Mouse (Mus musculus) myocyte (in vitro differentiated cells): ENCODE data around the gene Dlg4.

Experiments used
- E2F4 ChIP-seq: IDR thresholded peaks from one replicate; pipeline ENCODE4 v1.6.1; 2011; ENCODE audit warnings: mild to moderate bottlenecking, control low read depth, moderate library complexity; ENCODE audit not compliant: insufficient read depth
- POLR2A ChIP-seq: IDR thresholded peaks from one replicate; pipeline ENCODE4 v1.6.1; 2011; ENCODE audit warnings: low read depth, mild to moderate bottlenecking, control low read depth, moderate library complexity; ENCODE audit not compliant: insufficient read length
- POLR2AphosphoS2 ChIP-seq: IDR thresholded peaks from one replicate; pipeline ENCODE4 v1.6.1; 2011; ENCODE audit warnings: low read depth, control low read depth; ENCODE audit not compliant: insufficient read length

- TF ChIP-seq POLR2A, result no peak
- TF ChIP-seq E2F4, result no peak
- TF ChIP-seq POLR2AphosphoS2, result no peak
Observed at GRCm38 (mm10) chr11:69982225-69982624, 34.5 kb upstream of the Dlg4 start, which contains the start of gene Elp5.
